Comparison of ENCODE assay signal across 9 mouse cellular contexts in genomic region chr5:45627771-45628170, GRCm38 (mm10). TPM values are rescaled to one million over a fixed set of nuclear protein-coding genes. Genes with fewer than 3 reads are reported as not detected.
DNase-seq lines count a peak whose midpoint lies in the region; ATAC-seq and TF ChIP-seq lines count a peak whose summit lies in the region.
"Had no signal": no experiment of that assay in that cellular context is flagged by ENCODE, and none has a peak within 500 bp of the region (broad histone marks: within the 10 kb centered on the region; RNA-seq: fewer than 3 reads in every experiment).

No protein-coding gene starts in this region.

- H3K4me2 ChIP-seq in intestine, embryonic 14.5 days (ENCODE audit: low read length): no peak overlapping the region
- no peak overlapping the region for H3K4me2 ChIP-seq in intestine, postnatal 0 days (replicated peaks; ENCODE audit: low read depth)

- no peak overlapping the region for H3K9ac ChIP-seq in intestine, embryonic 14.5 days (ENCODE audit: low read length)
- H3K9ac ChIP-seq in intestine, postnatal 0 days (ENCODE audit: low read depth, low read length): no peak overlapping the region

- H3K9me3 ChIP-seq in intestine, embryonic 14.5 days (ENCODE audit: control insufficient read depth, low read length): peaks cover 2% of the 10 kb centered on the region; the same call in 1 of the 2 replicates
- 0 out of 2 replicates have a peak, but pooled peaks cover 2% of the 10 kb centered on the region for H3K9me3 ChIP-seq in intestine, postnatal 0 days (ENCODE audit: control insufficient read depth)

- 0 out of 2 replicates have a peak, but pooled peaks have one; percentile 47 for ATAC-seq in intestine, embryonic 14.5 days (replicated peaks; ENCODE audit: low FRiP score, low TSS enrichment, low read depth)
- no peak for ATAC-seq in intestine, postnatal 0 days

- no peaks in the 10 kb centered on the region for H3K27me3 ChIP-seq in intestine, embryonic 14.5 days (replicated peaks; ENCODE audit: control insufficient read depth, insufficient read depth, low read length)
- no peaks in the 10 kb centered on the region for H3K27me3 ChIP-seq in intestine, postnatal 0 days (replicated peaks; ENCODE audit: control insufficient read depth, insufficient read depth, low read length)
- H3K27me3 ChIP-seq: CH12.LX had no signal

- TF ChIP-seq CTCF in intestine, postnatal 0 days (IDR thresholded peaks at IDR 0.05; ENCODE audit: low read depth): no peak
- TF ChIP-seq CTCF in brain, embryonic 14.5 days (IDR thresholded peaks at IDR 0.05; ENCODE audit: borderline replicate concordance, extremely low read depth, insufficient read depth, insufficient read length): no peak; the same call in 1 of the 2 replicates

- H3K36me3 ChIP-seq in intestine, embryonic 14.5 days (ENCODE audit: control insufficient read depth, insufficient read depth, low read length): no peaks in the 10 kb centered on the region
- H3K36me3 ChIP-seq in intestine, postnatal 0 days (ENCODE audit: control insufficient read depth, insufficient read depth): no peaks in the 10 kb centered on the region

- no peak for DNase-seq in intestine, embryonic 14.5 days (ENCODE audit: low spot score)
- DNase-seq in brain, embryonic 14.5 days (ENCODE audit: low read depth): peak; percentile 90
- peak; percentile 57 to 68 for DNase-seq in cerebellum, postnatal 10 days
- DNase-seq in layer of hippocampus, adult 9-10 months (ENCODE audit: low spot score): peak; percentile 12
- DNase-seq in heart, adult 9 months (ENCODE audit: low spot score in 2 of 2): no peak
- no peak for DNase-seq in thymus, adult 18-20 months
- no peak for DNase-seq in thymus, postnatal 36 days

- no peak overlapping the region for H3K27ac ChIP-seq in intestine, embryonic 14.5 days (ENCODE audit: low read depth)
- no peak overlapping the region for H3K27ac ChIP-seq in intestine, postnatal 0 days (ENCODE audit: low read depth, low read length)

- H3K4me3 ChIP-seq in intestine, embryonic 14.5 days (ENCODE audit: low read depth, low read length): no peak overlapping the region
- H3K4me3 ChIP-seq in intestine, postnatal 0 days (ENCODE audit: low read depth, low read length): no peak overlapping the region

- no peaks in the 10 kb centered on the region for H3K4me1 ChIP-seq in intestine, embryonic 14.5 days (replicated peaks; ENCODE audit: control insufficient read depth, insufficient read depth, low read length)
- H3K4me1 ChIP-seq in intestine, postnatal 0 days (replicated peaks; ENCODE audit: control insufficient read depth, insufficient read depth, low read length): no peaks in the 10 kb centered on the region

- no peak for TF ChIP-seq POLR2A in brain, embryonic 14.5 days (IDR thresholded peaks at IDR 0.05; ENCODE audit: borderline replicate concordance, extremely low read depth, insufficient read depth, insufficient read length, poor library complexity, severe bottlenecking)

- WGBS in intestine, embryonic 14.5 days: 57% methylated on average over 1 of the region's 1 CpGs
- WGBS in intestine, postnatal 0 days: 67% methylated on average over 1 of the region's 1 CpGs

RNA-seq across cellular contexts. Expression of gene Fam184b, which starts 11.6 kb away (rescaled TPM):
- 5.0 and 5.8 TPM in 2 replicates for polyA plus RNA-seq in intestine, embryonic 14.5 days (2014; fragmentation: Nextera tagmentation; extraction: Ambion mirVana)
- 1.4 and 1.5 TPM in 2 replicates for polyA plus RNA-seq in intestine, postnatal 0 days (2015; fragmentation: Nextera tagmentation; extraction: Ambion mirVana)
- polyA plus RNA-seq in brain, embryonic 14.5 days (2012; rRNA removed): 1.5 and 2.6 TPM in 2 replicates

RNA-seq across cellular contexts. Expression of gene Ncapg, which starts 41.9 kb away (rescaled TPM):
- polyA plus RNA-seq in intestine, embryonic 14.5 days (2014; fragmentation: Nextera tagmentation; extraction: Ambion mirVana): 52.3 and 56.1 TPM in 2 replicates
- polyA plus RNA-seq in intestine, postnatal 0 days (2015; fragmentation: Nextera tagmentation; extraction: Ambion mirVana): 9.3 and 10.4 TPM in 2 replicates
- polyA plus RNA-seq in brain, embryonic 14.5 days (2012; rRNA removed): 8.7 and 13.2 TPM in 2 replicates

Comparison
In these comparisons a context has a peak if more than half of its experiments do, and no peak if none do; other contexts are left out.
1. DNase-seq: peak in brain, embryonic 14.5 days (single experiment), cerebellum, postnatal 10 days (2 of 2) and layer of hippocampus, adult 9-10 months (single experiment); none in intestine, embryonic 14.5 days (single experiment), heart, adult 9 months (0 of 2), thymus, adult 18-20 months (0 of 2) and thymus, postnatal 36 days (0 of 2).